Mouse (Mus musculus) thymus, postnatal 4 days (tissue): ENCODE results near the gene Sf3b3.
A peak's percentile ranks its signal among the peaks of the same experiment; 100 is the strongest.
"Not testable (repeated sequence)": the region's sequence is repeated elsewhere in the genome, so short reads cannot be mapped to it uniquely, and the experiment has no call there.

Experiments used
- DNase-seq: peaks from one replicate; pipeline ENCODE4 v3.0.0; 2021

The Sf3b3 gene

GRCm38 (mm10) chr8:110846405-110847170 lies at the start of gene Sf3b3, which contains the start of gene Cog4:
Sf3b3 (minus strand) TSS chr8:110846787.
Cog4 (plus strand) TSS chr8:110846600.
- DNase-seq: peak; percentile 88

GRCm38 (mm10) chr8:110895812-110896211 lies 49.2 kb upstream of the Sf3b3 start:
- no peak for DNase-seq

- DNase-seq: no peak
Observed at GRCm38 (mm10) chr8:110895254-110895653, 48.7 kb upstream of the Sf3b3 start.

GRCm38 (mm10) chr8:110894851-110895250 lies 48.3 kb upstream of the Sf3b3 start:
- no peak for DNase-seq

- DNase-seq: no peak
Observed at GRCm38 (mm10) chr8:110892913-110893312, 46.3 kb upstream of the Sf3b3 start.

- DNase-seq: no peak
Observed at GRCm38 (mm10) chr8:110892040-110892439, 45.5 kb upstream of the Sf3b3 start.

- no peak for DNase-seq
Observed at GRCm38 (mm10) chr8:110889904-110890470, 43.4 kb upstream of the Sf3b3 start.

GRCm38 (mm10) chr8:110888860-110889259 lies 42.3 kb upstream of the Sf3b3 start:
- no peak for DNase-seq

- no peak for DNase-seq
Observed at GRCm38 (mm10) chr8:110888441-110888840, 41.9 kb upstream of the Sf3b3 start.

GRCm38 (mm10) chr8:110887551-110887950 lies 41.0 kb upstream of the Sf3b3 start:
- no peak for DNase-seq

GRCm38 (mm10) chr8:110886634-110887033 lies 40.0 kb upstream of the Sf3b3 start:
- no peak for DNase-seq

GRCm38 (mm10) chr8:110883824-110884223 lies 37.2 kb upstream of the Sf3b3 start:
- no peak for DNase-seq

- DNase-seq: no peak
Observed at GRCm38 (mm10) chr8:110881741-110882310, 35.2 kb upstream of the Sf3b3 start.

GRCm38 (mm10) chr8:110877862-110878261 lies 31.3 kb upstream of the Sf3b3 start:
- no peak for DNase-seq

- DNase-seq: no peak
Observed at GRCm38 (mm10) chr8:110870501-110870900, 23.9 kb upstream of the Sf3b3 start.

GRCm38 (mm10) chr8:110861347-110862025 lies 14.9 kb upstream of the Sf3b3 start:
- not testable (repeated sequence) for DNase-seq

GRCm38 (mm10) chr8:110859651-110860501 lies 13.3 kb upstream of the Sf3b3 start:
- DNase-seq: peak; percentile 21

- no peak for DNase-seq
Observed at GRCm38 (mm10) chr8:110856760-110857461, 10.3 kb upstream of the Sf3b3 start.

- DNase-seq: not testable (repeated sequence)
Observed at GRCm38 (mm10) chr8:110856073-110856472, 9.5 kb upstream of the Sf3b3 start.

- DNase-seq: no peak
Observed at GRCm38 (mm10) chr8:110851186-110851585, 4.6 kb upstream of the Sf3b3 start.

GRCm38 (mm10) chr8:110847645-110848495 lies 1.3 kb upstream of the Sf3b3 start:
- DNase-seq: no peak
